Mouse (Mus musculus): ENCODE data around the gene Abhd18. TPM values are rescaled to one million over a fixed set of nuclear protein-coding genes. Genes with fewer than 3 reads are reported as not detected.
"Not testable (repeated sequence)": the region's sequence is repeated elsewhere in the genome, so short reads cannot be mapped to it uniquely, and the experiment has no call there.

Abhd18 gene
- polyA plus RNA-seq (2014; fragmentation: Nextera tagmentation; extraction: Ambion mirVana), result 5.7 and 7.1 TPM in 2 replicates

DNA sequence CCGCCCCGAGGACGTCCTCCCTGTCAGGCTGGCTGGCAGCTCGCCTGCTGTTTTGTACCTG lies at the start of gene Abhd18:
Abhd18 (plus strand) TSS at position 14 of the 61 bp plus-strand sequence.
- not testable (repeated sequence) for H3K4me1 ChIP-seq (ENCODE audit: control insufficient read depth, insufficient read depth, low read length); H3K36me3 ChIP-seq (ENCODE audit: control insufficient read depth, insufficient read depth, low read length); DNase-seq (ENCODE audit: low spot score); H3K9me3 ChIP-seq (ENCODE audit: control insufficient read depth, low read length); H3K27me3 ChIP-seq (ENCODE audit: control insufficient read depth, insufficient read depth, low read length); ATAC-seq (ENCODE audit: insufficient number of reproducible peaks, low FRiP score, low TSS enrichment, low read depth)
- WGBS, result no CpG with 5 or more reads among the region's 4 CpGs
- peak within 1 kb of the TSS; percentile 35 for H3K4me3 ChIP-seq (ENCODE audit: low read depth, low read length)
- peak within 1 kb of the TSS; percentile 56 for H3K4me2 ChIP-seq (ENCODE audit: low read depth, severe bottlenecking)
- peak within 1 kb of the TSS; percentile 47 for H3K9ac ChIP-seq (ENCODE audit: low read length)
- 0 out of 2 replicates have a peak within 1 kb of the TSS, but pooled peaks have one; percentile 32 for H3K27ac ChIP-seq (replicated peaks; ENCODE audit: low read depth, low read length)

DNA sequence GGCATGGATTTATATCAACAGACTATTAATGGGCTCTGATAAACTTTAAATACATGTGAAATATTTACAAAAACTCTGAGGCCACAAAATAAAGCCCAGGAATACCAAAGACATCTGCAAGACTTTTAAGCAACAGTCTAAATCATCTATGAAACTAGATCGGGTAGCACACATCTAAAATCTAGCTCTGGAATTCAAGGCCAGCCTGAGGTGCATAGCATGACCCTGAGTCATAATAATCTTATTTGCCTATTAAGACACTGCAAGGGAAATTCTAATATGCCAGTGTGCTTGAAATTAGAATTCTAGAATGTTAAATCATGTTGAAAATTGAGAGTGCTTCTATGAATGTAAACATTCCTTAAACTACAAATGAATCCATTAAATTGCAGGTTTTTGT lies 48.7 kb upstream of the Abhd18 start:
- ATAC-seq (ENCODE audit: insufficient number of reproducible peaks, low FRiP score, low TSS enrichment, low read depth) (no peak), DNase-seq (ENCODE audit: low spot score) (no peak)
- no peak overlapping the region for H3K27ac ChIP-seq (replicated peaks; ENCODE audit: low read depth, low read length)
- H3K4me2 ChIP-seq (ENCODE audit: low read depth, severe bottlenecking), result no peak overlapping the region
- peaks cover 3% of the 10 kb centered on the region; the same call in 1 of the 2 replicates for H3K4me1 ChIP-seq (ENCODE audit: control insufficient read depth, insufficient read depth, low read length)
- H3K27me3 ChIP-seq (ENCODE audit: control insufficient read depth, insufficient read depth, low read length), result no peaks in the 10 kb centered on the region
- 82% methylated on average over 1 of the region's 1 CpGs for WGBS
- no peak overlapping the region for H3K9ac ChIP-seq (ENCODE audit: low read length)
- H3K9me3 ChIP-seq (ENCODE audit: control insufficient read depth, low read length), result no peaks in the 10 kb centered on the region
- H3K36me3 ChIP-seq (ENCODE audit: control insufficient read depth, insufficient read depth, low read length), result peaks cover 2% of the 10 kb centered on the region; the same call in 1 of the 2 replicates
- H3K4me3 ChIP-seq (ENCODE audit: low read depth, low read length), result no peak overlapping the region

DNA sequence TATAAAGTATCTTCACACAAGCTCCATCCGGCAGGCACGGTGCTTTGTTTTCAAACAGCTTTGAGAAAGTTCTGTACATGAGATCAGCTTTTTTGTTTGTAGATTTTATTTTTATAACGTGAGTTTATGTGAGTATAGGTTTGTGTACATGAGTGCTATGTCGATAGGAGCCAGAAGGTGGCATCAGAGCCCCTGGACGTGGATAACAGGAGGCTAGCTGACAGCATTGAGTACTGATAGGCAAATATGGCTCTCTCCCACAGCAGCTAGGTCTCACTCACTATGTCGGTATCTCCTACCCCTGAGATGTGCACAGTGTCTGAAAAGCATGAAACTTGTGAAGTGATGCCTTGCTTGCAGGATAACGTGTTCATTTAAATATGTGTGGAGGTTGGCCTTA lies 48.3 kb upstream of the Abhd18 start:
- ATAC-seq (ENCODE audit: insufficient number of reproducible peaks, low FRiP score, low TSS enrichment, low read depth), result no peak
- H3K4me1 ChIP-seq (ENCODE audit: control insufficient read depth, insufficient read depth, low read length), result peaks cover 3% of the 10 kb centered on the region; the same call in 1 of the 2 replicates
- H3K27ac ChIP-seq (replicated peaks; ENCODE audit: low read depth, low read length), result no peak overlapping the region
- H3K9me3 ChIP-seq (ENCODE audit: control insufficient read depth, low read length), result no peaks in the 10 kb centered on the region
- WGBS, result 39% methylated on average over 7 of the region's 7 CpGs
- no peak overlapping the region for H3K4me3 ChIP-seq (ENCODE audit: low read depth, low read length)
- peak; percentile 54 for DNase-seq (ENCODE audit: low spot score)
- no peaks in the 10 kb centered on the region for H3K27me3 ChIP-seq (ENCODE audit: control insufficient read depth, insufficient read depth, low read length)
- H3K4me2 ChIP-seq (ENCODE audit: low read depth, severe bottlenecking), result no peak overlapping the region
- peaks cover 2% of the 10 kb centered on the region; the same call in 1 of the 2 replicates for H3K36me3 ChIP-seq (ENCODE audit: control insufficient read depth, insufficient read depth, low read length)
- no peak overlapping the region for H3K9ac ChIP-seq (ENCODE audit: low read length)

DNA sequence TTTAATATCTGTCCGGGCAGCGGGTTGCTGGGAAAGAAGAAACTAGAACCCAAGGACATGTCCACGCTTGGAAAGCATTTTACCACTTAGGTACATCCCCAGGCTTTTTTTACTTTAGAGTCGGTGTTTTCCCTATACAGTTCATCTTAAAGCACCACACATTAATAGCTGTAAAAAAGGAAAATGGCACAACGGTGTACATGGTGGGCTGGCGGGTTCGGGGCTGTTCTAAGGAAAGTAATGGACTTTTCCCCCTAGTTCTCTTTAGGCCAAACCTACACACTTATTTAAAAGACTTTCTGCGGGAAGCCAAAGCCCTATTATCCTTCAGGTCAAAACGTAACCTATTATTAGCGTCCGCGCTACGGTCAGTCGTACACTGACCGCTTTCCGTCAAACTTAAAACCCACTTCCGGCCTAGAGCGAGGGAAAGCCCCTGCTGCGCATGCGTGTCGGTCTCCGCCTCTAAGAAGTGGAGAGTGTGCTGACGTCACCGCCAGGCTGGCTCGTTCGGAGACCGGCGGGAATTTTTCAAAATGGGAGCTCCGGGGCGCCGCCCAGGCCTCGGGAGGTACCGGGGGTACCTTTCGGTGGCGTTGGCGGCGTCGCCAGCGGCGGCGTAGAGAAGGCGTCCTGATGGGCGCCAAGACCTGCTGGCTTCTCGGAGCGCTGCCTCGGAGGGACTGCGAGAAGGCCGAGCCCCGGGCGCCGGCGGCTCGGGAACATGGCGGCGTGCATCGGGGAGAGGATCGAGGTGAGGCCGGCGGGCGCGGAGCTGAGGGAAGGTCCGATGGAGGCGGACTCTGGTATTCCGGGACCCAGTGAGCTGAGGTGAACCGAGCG lies 47.0 kb upstream of the Abhd18 start, which contains the start of gene Plk4:
Plk4 (plus strand) TSS at position 490 of the 843 bp plus-strand sequence.
- peak; percentile 96 for DNase-seq (ENCODE audit: low spot score)
- Histone ChIP-seq H3K4me3 (ENCODE audit: low read depth, low read length) (peak within 1 kb of the TSS; percentile 94), H3K27ac (replicated peaks; ENCODE audit: low read depth, low read length) (peak within 1 kb of the TSS; percentile 38), H3K9me3 (ENCODE audit: control insufficient read depth, low read length) (no peaks in the 10 kb centered on the region), H3K4me2 (ENCODE audit: low read depth, severe bottlenecking) (peak within 1 kb of the TSS; percentile 71), H3K27me3 (ENCODE audit: control insufficient read depth, insufficient read depth, low read length) (no peaks in the 10 kb centered on the region), H3K9ac (ENCODE audit: low read length) (peak within 1 kb of the TSS; percentile 88), H3K36me3 (ENCODE audit: control insufficient read depth, insufficient read depth, low read length) (peaks cover 2% of the 10 kb centered on the region; the same call in 1 of the 2 replicates), H3K4me1 (ENCODE audit: control insufficient read depth, insufficient read depth, low read length) (peaks cover 3% of the 10 kb centered on the region; the same call in 1 of the 2 replicates)
- ATAC-seq (ENCODE audit: insufficient number of reproducible peaks, low FRiP score, low TSS enrichment, low read depth), result peak; percentile 99
- WGBS, result 3% methylated on average over 66 of the region's 66 CpGs

DNA sequence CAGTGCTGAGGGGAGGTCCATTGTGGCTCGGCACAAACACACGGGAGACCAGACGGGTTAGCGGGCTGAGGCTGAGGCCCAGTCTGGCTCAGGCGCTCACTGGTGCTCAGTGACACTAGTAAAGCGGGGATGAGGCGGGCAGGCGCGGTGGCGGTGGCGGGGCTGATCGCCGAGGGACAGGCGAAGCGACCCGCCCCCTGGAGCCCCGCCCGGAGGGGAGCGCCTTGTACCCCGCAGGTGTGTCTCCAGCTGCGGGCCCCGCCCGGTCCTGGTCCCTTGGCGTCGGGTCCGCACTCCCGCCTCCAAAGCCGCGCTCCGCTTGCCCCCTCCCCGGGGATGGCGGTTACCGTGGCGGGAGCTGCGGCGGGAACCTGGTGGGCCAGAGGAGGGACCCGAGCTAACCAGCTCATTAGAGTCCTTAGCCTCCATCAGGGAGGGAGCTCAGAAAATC lies 46.4 kb upstream of the Abhd18 start:
- 0% methylated on average over 19 of the region's 37 CpGs for WGBS
- peak overlapping the region; percentile 88 for H3K9ac ChIP-seq (ENCODE audit: low read length)
- H3K36me3 ChIP-seq (ENCODE audit: control insufficient read depth, insufficient read depth, low read length), result peaks cover 2% of the 10 kb centered on the region; the same call in 1 of the 2 replicates
- H3K27me3 ChIP-seq (ENCODE audit: control insufficient read depth, insufficient read depth, low read length), result no peaks in the 10 kb centered on the region
- peak; percentile 81; the same call in 1 of the 2 replicates for ATAC-seq (ENCODE audit: insufficient number of reproducible peaks, low FRiP score, low TSS enrichment, low read depth)
- peaks cover 3% of the 10 kb centered on the region; the same call in 1 of the 2 replicates for H3K4me1 ChIP-seq (ENCODE audit: control insufficient read depth, insufficient read depth, low read length)
- peak overlapping the region; percentile 71 for H3K4me2 ChIP-seq (ENCODE audit: low read depth, severe bottlenecking)
- no peak for DNase-seq (ENCODE audit: low spot score)
- H3K4me3 ChIP-seq (ENCODE audit: low read depth, low read length), result peak overlapping the region; percentile 94
- H3K9me3 ChIP-seq (ENCODE audit: control insufficient read depth, low read length), result no peaks in the 10 kb centered on the region
- peak overlapping the region; percentile 38 for H3K27ac ChIP-seq (replicated peaks; ENCODE audit: low read depth, low read length)

DNA sequence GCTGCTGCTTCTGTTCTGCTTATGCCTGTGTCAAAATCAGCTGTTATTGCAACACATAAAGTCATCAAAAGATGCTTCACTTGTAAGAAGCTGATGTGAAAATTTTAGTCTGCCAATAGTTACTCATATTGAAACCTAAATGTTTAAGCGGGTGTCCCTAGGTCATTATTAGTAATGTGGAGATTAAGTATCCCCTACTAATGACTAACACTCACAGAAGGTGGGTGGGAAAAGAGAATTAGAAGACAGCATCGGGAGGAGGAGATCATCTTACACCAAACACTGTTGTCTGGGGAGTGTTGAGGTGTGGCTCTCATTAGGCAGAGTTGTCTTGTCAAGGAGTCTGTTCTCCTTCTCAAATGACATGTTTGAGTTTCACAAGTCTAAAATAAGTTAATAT lies 39.9 kb upstream of the Abhd18 start:
- peaks cover 14% of the 10 kb centered on the region for H3K36me3 ChIP-seq (ENCODE audit: control insufficient read depth, insufficient read depth, low read length)
- H3K4me1 ChIP-seq (ENCODE audit: control insufficient read depth, insufficient read depth, low read length), result no peaks in the 10 kb centered on the region
- H3K9ac ChIP-seq (ENCODE audit: low read length), result no peak overlapping the region
- 61% methylated on average over 2 of the region's 2 CpGs for WGBS
- H3K4me3 ChIP-seq (ENCODE audit: low read depth, low read length), result no peak overlapping the region
- H3K9me3 ChIP-seq (ENCODE audit: control insufficient read depth, low read length), result no peaks in the 10 kb centered on the region
- H3K4me2 ChIP-seq (ENCODE audit: low read depth, severe bottlenecking), result no peak overlapping the region
- ATAC-seq (ENCODE audit: insufficient number of reproducible peaks, low FRiP score, low TSS enrichment, low read depth) (no peak), DNase-seq (ENCODE audit: low spot score) (no peak)
- no peak overlapping the region for H3K27ac ChIP-seq (replicated peaks; ENCODE audit: low read depth, low read length)
- H3K27me3 ChIP-seq (ENCODE audit: control insufficient read depth, insufficient read depth, low read length), result no peaks in the 10 kb centered on the region

DNA sequence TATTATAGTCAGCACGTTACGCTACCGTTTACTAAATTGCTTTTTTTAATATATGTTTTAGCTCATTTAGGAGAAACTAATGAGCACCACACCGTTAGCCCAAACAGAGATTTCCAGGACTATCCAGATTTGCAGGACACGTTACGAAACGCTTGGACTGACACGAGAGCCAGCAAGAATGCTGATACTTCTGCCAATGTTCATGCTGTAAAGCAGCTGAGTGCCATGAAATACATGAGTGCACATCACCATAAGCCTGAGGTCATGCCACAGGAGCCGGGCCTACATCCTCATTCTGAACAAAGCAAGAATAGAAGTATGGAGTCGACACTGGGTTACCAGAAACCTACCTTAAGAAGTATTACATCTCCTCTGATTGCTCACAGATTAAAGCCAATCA lies 38.1 kb upstream of the Abhd18 start:
- H3K27ac ChIP-seq (replicated peaks; ENCODE audit: low read depth, low read length), result no peak overlapping the region
- no peaks in the 10 kb centered on the region for H3K4me1 ChIP-seq (ENCODE audit: control insufficient read depth, insufficient read depth, low read length)
- H3K4me2 ChIP-seq (ENCODE audit: low read depth, severe bottlenecking), result no peak overlapping the region
- 93% methylated on average over 10 of the region's 10 CpGs for WGBS
- DNase-seq (ENCODE audit: low spot score) (no peak), ATAC-seq (ENCODE audit: insufficient number of reproducible peaks, low FRiP score, low TSS enrichment, low read depth) (no peak)
- no peak overlapping the region for H3K9ac ChIP-seq (ENCODE audit: low read length)
- H3K9me3 ChIP-seq (ENCODE audit: control insufficient read depth, low read length), result no peaks in the 10 kb centered on the region
- peaks cover 17% of the 10 kb centered on the region for H3K36me3 ChIP-seq (ENCODE audit: control insufficient read depth, insufficient read depth, low read length)
- H3K4me3 ChIP-seq (ENCODE audit: low read depth, low read length), result no peak overlapping the region
- H3K27me3 ChIP-seq (ENCODE audit: control insufficient read depth, insufficient read depth, low read length), result no peaks in the 10 kb centered on the region

DNA sequence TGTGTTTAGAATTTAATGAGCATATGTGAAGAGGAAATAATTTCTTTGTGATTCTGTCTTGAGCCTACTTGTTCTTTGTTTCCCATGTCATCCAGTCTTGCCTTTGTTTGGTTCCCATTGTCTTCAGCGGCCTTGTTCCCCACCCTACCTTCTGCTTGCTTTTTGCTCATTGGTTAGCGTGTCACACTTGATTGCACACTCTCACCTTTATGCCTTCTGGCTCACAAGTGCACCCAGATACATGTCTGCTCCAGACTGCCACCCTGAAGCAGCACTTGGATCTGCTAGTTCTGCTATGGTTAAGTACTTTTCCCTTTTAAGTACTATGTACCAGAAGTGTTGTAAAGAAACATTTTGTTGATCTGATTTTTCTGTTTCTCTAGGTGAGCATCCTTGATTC lies 36.9 kb upstream of the Abhd18 start:
- DNase-seq (ENCODE audit: low spot score) (no peak), ATAC-seq (ENCODE audit: insufficient number of reproducible peaks, low FRiP score, low TSS enrichment, low read depth) (no peak)
- Histone ChIP-seq H3K27ac (replicated peaks; ENCODE audit: low read depth, low read length) (no peak overlapping the region), H3K9ac (ENCODE audit: low read length) (no peak overlapping the region), H3K27me3 (ENCODE audit: control insufficient read depth, insufficient read depth, low read length) (no peaks in the 10 kb centered on the region), H3K4me3 (ENCODE audit: low read depth, low read length) (no peak overlapping the region), H3K4me2 (ENCODE audit: low read depth, severe bottlenecking) (no peak overlapping the region), H3K4me1 (ENCODE audit: control insufficient read depth, insufficient read depth, low read length) (no peaks in the 10 kb centered on the region), H3K36me3 (ENCODE audit: control insufficient read depth, insufficient read depth, low read length) (peaks cover 21% of the 10 kb centered on the region), H3K9me3 (ENCODE audit: control insufficient read depth, low read length) (no peaks in the 10 kb centered on the region)
- WGBS, result 91% methylated on average over 2 of the region's 2 CpGs
